Mouse (Mus musculus): Measurements from ENCODE around the gene Slc44a4. TPM values are rescaled to one million over a fixed set of nuclear protein-coding genes. Genes with fewer than 3 reads are reported as not detected.

The Slc44a4 gene
- polyA plus RNA-seq, 1 experiment from 2014 or later = not detected

DNA sequence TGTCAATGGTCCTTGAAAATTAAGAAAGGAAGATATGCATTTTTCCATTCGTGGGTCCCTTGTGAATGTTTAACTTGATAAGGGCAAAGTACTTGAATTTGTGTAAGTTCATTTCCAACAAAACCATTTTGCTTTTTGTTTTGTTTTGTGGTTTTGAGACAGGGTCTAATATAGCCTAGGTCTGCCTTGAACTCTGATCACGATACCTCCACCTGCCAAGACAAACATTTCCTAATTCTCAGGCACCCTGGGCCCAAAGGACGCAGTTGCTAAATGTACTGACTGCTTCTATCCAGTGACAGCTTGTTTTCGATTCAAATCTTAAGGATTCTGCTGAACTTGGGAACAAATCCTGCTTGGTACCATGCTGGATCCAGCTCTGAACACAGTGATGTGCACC, 65.4 kb downstream of the Slc44a4 start:
- Histone ChIP-seq H3K36me3 (ENCODE audit: control insufficient read depth, insufficient read depth, low read length) (no peaks in the 10 kb centered on the region), H3K9ac (ENCODE audit: low read length) (no peak overlapping the region), H3K4me1 (ENCODE audit: control insufficient read depth, insufficient read depth, low read length) (peaks cover 8% of the 10 kb centered on the region), H3K4me2 (ENCODE audit: low read depth, severe bottlenecking) (no peak overlapping the region), H3K27ac (replicated peaks; ENCODE audit: low read depth, low read length) (no peak overlapping the region), H3K9me3 (ENCODE audit: control insufficient read depth, low read length) (no peaks in the 10 kb centered on the region), H3K27me3 (ENCODE audit: control insufficient read depth, insufficient read depth, low read length) (no peaks in the 10 kb centered on the region), H3K4me3 (ENCODE audit: low read depth, low read length) (no peak overlapping the region)
- WGBS = 89% methylated on average over 4 of the region's 4 CpGs
- ATAC-seq (ENCODE audit: insufficient number of reproducible peaks, low FRiP score, low TSS enrichment, low read depth) (no peak), DNase-seq (ENCODE audit: low spot score) (no peak)

Other genes with a start within 250 kb of the Slc44a4 start
- not detected in 2 replicates for gene Tnxb, start 243.9 kb upstream of the Slc44a4 start, polyA plus RNA-seq (2014; fragmentation: Nextera tagmentation; extraction: Ambion mirVana)
- gene C4b, start 170.6 kb upstream of the Slc44a4 start, polyA plus RNA-seq (2014; fragmentation: Nextera tagmentation; extraction: Ambion mirVana) = not detected in 2 replicates
- not detected in 2 replicates for gene Cyp21a1, start 109.9 kb upstream of the Slc44a4 start, polyA plus RNA-seq (2014; fragmentation: Nextera tagmentation; extraction: Ambion mirVana)
- gene Stk19, start 77.5 kb upstream of the Slc44a4 start, polyA plus RNA-seq (2014; fragmentation: Nextera tagmentation; extraction: Ambion mirVana) = 20.5 and 21.2 TPM in 2 replicates
- gene Dxo, start 77.4 kb upstream of the Slc44a4 start, polyA plus RNA-seq (2014; fragmentation: Nextera tagmentation; extraction: Ambion mirVana) = 72.4 and 74.6 TPM in 2 replicates
- 43.2 and 49.0 TPM in 2 replicates for gene Skiv2l, start 64.3 kb upstream of the Slc44a4 start, polyA plus RNA-seq (2014; fragmentation: Nextera tagmentation; extraction: Ambion mirVana)
- gene Nelfe, start 64.1 kb upstream of the Slc44a4 start, polyA plus RNA-seq (2014; fragmentation: Nextera tagmentation; extraction: Ambion mirVana) = 152 TPM in 2 replicates
- 1.6 and 2.6 TPM in 2 replicates for gene Cfb, start 51.9 kb upstream of the Slc44a4 start, polyA plus RNA-seq (2014; fragmentation: Nextera tagmentation; extraction: Ambion mirVana)
- gene Zbtb12, start 35.0 kb upstream of the Slc44a4 start, polyA plus RNA-seq (2014; fragmentation: Nextera tagmentation; extraction: Ambion mirVana) = 1.9 and 2.3 TPM in 2 replicates
- not detected in 2 replicates for gene Gm20547, start 32.4 kb upstream of the Slc44a4 start, polyA plus RNA-seq (2014; fragmentation: Nextera tagmentation; extraction: Ambion mirVana)
- gene C2, start 16.2 kb upstream of the Slc44a4 start, polyA plus RNA-seq (2014; fragmentation: Nextera tagmentation; extraction: Ambion mirVana) = 0.44 and 0.58 TPM in 2 replicates
- 77.8 and 78.9 TPM in 2 replicates for gene Ehmt2, start 16.0 kb upstream of the Slc44a4 start, polyA plus RNA-seq (2014; fragmentation: Nextera tagmentation; extraction: Ambion mirVana)
- gene Neu1, start 16.8 kb downstream of the Slc44a4 start, polyA plus RNA-seq (2014; fragmentation: Nextera tagmentation; extraction: Ambion mirVana) = 10.3 and 12.8 TPM in 2 replicates
- 0.43 and 0.44 TPM in 2 replicates for gene Hspa1b, start 44.8 kb downstream of the Slc44a4 start, polyA plus RNA-seq (2014; fragmentation: Nextera tagmentation; extraction: Ambion mirVana)
- gene Gm20481, start 55.4 kb downstream of the Slc44a4 start, polyA plus RNA-seq (2014; fragmentation: Nextera tagmentation; extraction: Ambion mirVana) = 0.36 and 0.43 TPM in 2 replicates
- 0.75 and 4.0 TPM in 2 replicates for gene Hspa1a, start 57.7 kb downstream of the Slc44a4 start, polyA plus RNA-seq (2014; fragmentation: Nextera tagmentation; extraction: Ambion mirVana)
- 1.5 and 1.6 TPM in 2 replicates for gene Hspa1l, start 58.2 kb downstream of the Slc44a4 start, polyA plus RNA-seq (2014; fragmentation: Nextera tagmentation; extraction: Ambion mirVana)
- gene Lsm2, start 67.4 kb downstream of the Slc44a4 start, polyA plus RNA-seq (2014; fragmentation: Nextera tagmentation; extraction: Ambion mirVana) = 266 and 271 TPM in 2 replicates
- gene Vars, start 86.5 kb downstream of the Slc44a4 start, polyA plus RNA-seq (2014; fragmentation: Nextera tagmentation; extraction: Ambion mirVana) = 124 and 140 TPM in 2 replicates
- gene Vwa7, start 102.1 kb downstream of the Slc44a4 start, polyA plus RNA-seq (2014; fragmentation: Nextera tagmentation; extraction: Ambion mirVana) = 0.07 and 0.16 TPM in 2 replicates
- 1.4 TPM in 2 replicates for gene Sapcd1, start 113.5 kb downstream of the Slc44a4 start, polyA plus RNA-seq (2014; fragmentation: Nextera tagmentation; extraction: Ambion mirVana)
- gene Msh5, start 132.3 kb downstream of the Slc44a4 start, polyA plus RNA-seq (2014; fragmentation: Nextera tagmentation; extraction: Ambion mirVana) = 3.5 and 3.7 TPM in 2 replicates
- gene Clic1, start 135.5 kb downstream of the Slc44a4 start, polyA plus RNA-seq (2014; fragmentation: Nextera tagmentation; extraction: Ambion mirVana) = 52.1 and 76.7 TPM in 2 replicates
- 553 and 582 TPM in 2 replicates for gene Ddah2, start 144.6 kb downstream of the Slc44a4 start, polyA plus RNA-seq (2014; fragmentation: Nextera tagmentation; extraction: Ambion mirVana)
- gene Ly6g6c, start 150.9 kb downstream of the Slc44a4 start, polyA plus RNA-seq (2014; fragmentation: Nextera tagmentation; extraction: Ambion mirVana) = 0.16 TPM in 1 of 2 replicates, not detected in the other
- gene Mpig6b, start 151.7 kb downstream of the Slc44a4 start, polyA plus RNA-seq (2014; fragmentation: Nextera tagmentation; extraction: Ambion mirVana) = 0.84 and 1.2 TPM in 2 replicates
- 1.5 and 2.1 TPM in 2 replicates for gene Ly6g6e, start 162.4 kb downstream of the Slc44a4 start, polyA plus RNA-seq (2014; fragmentation: Nextera tagmentation; extraction: Ambion mirVana)
- gene Ly6g6d, start 163.6 kb downstream of the Slc44a4 start, polyA plus RNA-seq (2014; fragmentation: Nextera tagmentation; extraction: Ambion mirVana) = 0.72 and 1.6 TPM in 2 replicates
- gene Ly6g6f, start 171.1 kb downstream of the Slc44a4 start, polyA plus RNA-seq (2014; fragmentation: Nextera tagmentation; extraction: Ambion mirVana) = 0.27 and 0.73 TPM in 2 replicates
- gene Abhd16a, start 174.8 kb downstream of the Slc44a4 start, polyA plus RNA-seq (2014; fragmentation: Nextera tagmentation; extraction: Ambion mirVana) = 43.1 and 46.9 TPM in 2 replicates
- not detected in 2 replicates for gene Ly6g5c, start 193.8 kb downstream of the Slc44a4 start, polyA plus RNA-seq (2014; fragmentation: Nextera tagmentation; extraction: Ambion mirVana)
- gene Ly6g5b, start 201.0 kb downstream of the Slc44a4 start, polyA plus RNA-seq (2014; fragmentation: Nextera tagmentation; extraction: Ambion mirVana) = 0.44 and 0.75 TPM in 2 replicates
- 24.0 and 29.1 TPM in 2 replicates for gene Gpank1, start 207.0 kb downstream of the Slc44a4 start, polyA plus RNA-seq (2014; fragmentation: Nextera tagmentation; extraction: Ambion mirVana)
- gene Csnk2b, start 207.6 kb downstream of the Slc44a4 start, polyA plus RNA-seq (2014; fragmentation: Nextera tagmentation; extraction: Ambion mirVana) = 277 and 290 TPM in 2 replicates
- gene D17H6S53E, start 211.9 kb downstream of the Slc44a4 start, polyA plus RNA-seq (2014; fragmentation: Nextera tagmentation; extraction: Ambion mirVana) = 8.6 and 8.9 TPM in 2 replicates
- gene Apom, start 217.6 kb downstream of the Slc44a4 start, polyA plus RNA-seq (2014; fragmentation: Nextera tagmentation; extraction: Ambion mirVana) = 0.44 and 1.5 TPM in 2 replicates
- 103 and 104 TPM in 2 replicates for gene Bag6, start 220.7 kb downstream of the Slc44a4 start, polyA plus RNA-seq (2014; fragmentation: Nextera tagmentation; extraction: Ambion mirVana)